Mouse (Mus musculus) kidney, adult 2 months (tissue): ENCODE measurements around the gene Fbxo46. TPM values are rescaled to one million over a fixed set of nuclear protein-coding genes. Genes with fewer than 3 reads are reported as not detected.

Source experiments
- DNase-seq: peaks from one replicate; pipeline ENCODE4 v3.0.0; 2021
- H3K27ac ChIP-seq: fragments of 200-500 bp; 2 replicates; pipeline ENCODE4 v1.5.1; 2012; ENCODE audit warnings: low read depth, low read length, control low read depth, inconsistent platforms; ENCODE audit not compliant: insufficient read depth
- H3K27me3 ChIP-seq: fragments of 200-500 bp; replicated peaks from 2 replicates; pipeline ENCODE4 v1.6.1; 2012; ENCODE audit warnings: mild to moderate bottlenecking, moderate library complexity, low read length, inconsistent platforms; ENCODE audit not compliant: control insufficient read depth, insufficient read depth
- H3K36me3 ChIP-seq: fragments of 200-500 bp; 2 replicates; pipeline ENCODE4 v1.6.1; 2012; ENCODE audit warnings: mild to moderate bottlenecking, moderate library complexity, low read length, inconsistent platforms; ENCODE audit not compliant: control insufficient read depth, insufficient read depth
- H3K4me1 ChIP-seq: fragments of 200-500 bp; 2 replicates; pipeline ENCODE4 v1.6.1; 2011; ENCODE audit warnings: low read length; ENCODE audit not compliant: control insufficient read depth, insufficient read depth
- H3K4me3 ChIP-seq: fragments of 200-500 bp; 2 replicates; pipeline ENCODE4 v1.5.1; 2011; ENCODE audit warnings: mild to moderate bottlenecking, low read depth, low read length, control low read depth; ENCODE audit not compliant: insufficient read depth
- CTCF ChIP-seq: fragments of 200-500 bp; conservative IDR thresholded peaks from 2 replicates; pipeline ENCODE4 v1.5.1; 2011; ENCODE audit warnings: low read depth, mild to moderate bottlenecking, control low read depth, low read length, moderate library complexity, mixed read lengths; ENCODE audit not compliant: insufficient read depth, insufficient read length
- POLR2A ChIP-seq: fragments of 200-500 bp; IDR thresholded peaks from one replicate; pipeline ENCODE4 v1.6.1; 2011; ENCODE audit warnings: low read depth, low read length, control low read depth
- WGBS: fragments of 180-500 bp; shearing (Covaris S2); methylation state at CpG from one replicate; pipeline ENCODE4 v1.1.7; 2018; 5-methylcytosine and 5-hydroxymethylcytosine counted together
- polyA plus RNA-seq: library from polyadenylated mRNA; depleted of rRNA; stranded (reverse); fragments of >200 nt; gene quantifications from 2 replicates; pipeline ENCODE4 v1.2.3, GENCODE M21; 2012

The Fbxo46 gene
- polyA plus RNA-seq, 1 experiment, result 9.2 TPM

DNA sequence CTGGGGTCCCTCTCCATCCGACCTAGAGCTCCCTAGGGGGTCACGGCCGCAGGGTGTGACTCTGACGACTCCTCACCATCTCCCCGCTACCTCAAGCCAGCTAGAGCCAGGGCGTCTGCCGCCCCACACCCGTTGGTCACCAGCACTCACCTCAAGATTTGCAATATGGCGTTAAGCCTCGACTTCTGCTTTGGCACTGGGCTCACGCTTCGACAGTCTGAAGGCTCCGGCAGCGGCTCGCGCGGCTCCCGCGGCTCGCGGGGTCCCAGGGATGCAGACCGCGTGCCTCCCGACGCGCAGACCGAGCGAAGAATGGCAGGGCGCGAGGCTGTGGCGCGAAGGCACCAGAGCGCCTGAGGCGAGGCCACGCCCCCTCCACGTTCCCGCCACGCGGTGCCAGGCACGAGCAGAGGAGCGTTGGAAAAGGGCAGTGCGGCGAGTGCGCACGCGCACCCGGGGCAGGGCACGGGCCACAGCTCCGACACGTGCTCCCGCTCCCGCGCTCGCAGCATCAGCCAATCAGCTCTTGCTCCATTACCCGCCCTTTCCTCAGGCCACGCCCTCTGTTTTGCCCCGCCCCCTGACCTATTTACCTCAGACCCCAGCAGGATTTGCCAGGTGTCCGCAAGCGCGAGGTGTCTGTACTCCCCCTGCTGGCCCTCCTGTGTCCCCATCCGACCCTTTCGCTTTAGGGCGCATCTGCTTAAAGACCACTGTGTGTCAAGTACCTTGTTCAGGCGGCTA lies 1.5 kb upstream of the Fbxo46 start, which contains the start of gene Gm4969:
Gene Gm4969, minus strand, starts transcription at position 341 of the 744 bp plus-strand sequence.
- no peaks in the 10 kb centered on the region for H3K27me3 ChIP-seq
- peak; percentile 68 for DNase-seq
- no peak within 1 kb of the TSS for H3K27ac ChIP-seq
- no peaks in the 10 kb centered on the region for H3K36me3 ChIP-seq
- WGBS, result 24% methylated on average over 64 of the region's 64 CpGs
- TF ChIP-seq POLR2A, result no peak
- TF ChIP-seq CTCF, result 0 out of 2 replicates have a peak, but pooled peaks have one; percentile 9
- no peak within 1 kb of the TSS for H3K4me3 ChIP-seq
- H3K4me1 ChIP-seq, result peaks cover 18% of the 10 kb centered on the region

DNA sequence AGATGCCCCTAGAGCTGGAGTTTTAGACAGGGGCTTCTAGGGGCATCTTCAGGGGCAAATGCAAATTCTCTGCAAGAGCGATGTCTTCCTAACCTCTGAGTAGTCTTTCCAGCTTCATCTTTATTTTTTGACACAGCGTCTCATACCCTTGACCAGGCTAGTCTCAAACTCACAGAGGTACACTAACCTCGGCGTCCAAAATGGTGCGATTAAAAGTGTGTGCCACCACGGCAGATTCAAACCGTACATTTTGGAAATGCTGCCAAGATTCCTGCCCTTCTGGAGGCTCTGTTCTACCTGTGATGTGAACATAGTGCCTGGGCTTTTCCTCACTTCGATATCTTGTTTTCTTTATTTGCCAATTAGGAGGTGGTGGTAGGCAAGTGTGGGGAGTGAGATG lies 576 bp upstream of the Fbxo46 start:
- peaks cover 21% of the 10 kb centered on the region for H3K4me1 ChIP-seq
- no peak overlapping the region for H3K27ac ChIP-seq
- no peak for DNase-seq
- no peaks in the 10 kb centered on the region for H3K36me3 ChIP-seq
- WGBS, result 95% methylated on average over 8 of the region's 8 CpGs
- no peaks in the 10 kb centered on the region for H3K27me3 ChIP-seq
- no peak for TF ChIP-seq POLR2A
- TF ChIP-seq CTCF, result no peak
- no peak overlapping the region for H3K4me3 ChIP-seq

DNA sequence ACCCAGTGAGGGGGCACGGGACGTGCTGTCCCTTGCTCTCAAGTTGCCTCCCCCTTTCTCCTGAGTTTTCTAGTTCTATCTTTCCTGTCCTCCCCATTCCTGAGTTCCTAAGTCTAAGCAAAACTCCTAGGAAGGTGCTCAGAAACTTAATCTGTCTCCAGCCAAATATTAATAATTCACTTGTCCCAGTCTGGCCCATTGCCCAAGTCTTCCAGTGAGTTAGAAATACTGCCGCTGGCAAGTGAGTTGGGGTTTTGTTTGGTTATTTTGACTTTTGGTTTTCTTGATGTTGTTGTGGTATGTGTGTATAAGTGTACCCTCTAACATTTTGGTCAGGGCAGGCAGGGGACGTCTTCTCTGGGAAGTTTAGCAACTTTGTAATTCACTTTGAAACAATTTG lies 2.0 kb downstream of the Fbxo46 start:
- 42% methylated on average over 4 of the region's 4 CpGs for WGBS
- H3K4me3 ChIP-seq, result 0 out of 2 replicates have a peak overlapping the region, but pooled peaks have one; percentile 0
- no peaks in the 10 kb centered on the region for H3K36me3 ChIP-seq
- no peak for TF ChIP-seq POLR2A
- no peak for TF ChIP-seq CTCF
- H3K27ac ChIP-seq, result peak overlapping the region; percentile 78
- peaks cover 26% of the 10 kb centered on the region for H3K4me1 ChIP-seq
- peak; percentile 89 for DNase-seq
- no peaks in the 10 kb centered on the region for H3K27me3 ChIP-seq

DNA sequence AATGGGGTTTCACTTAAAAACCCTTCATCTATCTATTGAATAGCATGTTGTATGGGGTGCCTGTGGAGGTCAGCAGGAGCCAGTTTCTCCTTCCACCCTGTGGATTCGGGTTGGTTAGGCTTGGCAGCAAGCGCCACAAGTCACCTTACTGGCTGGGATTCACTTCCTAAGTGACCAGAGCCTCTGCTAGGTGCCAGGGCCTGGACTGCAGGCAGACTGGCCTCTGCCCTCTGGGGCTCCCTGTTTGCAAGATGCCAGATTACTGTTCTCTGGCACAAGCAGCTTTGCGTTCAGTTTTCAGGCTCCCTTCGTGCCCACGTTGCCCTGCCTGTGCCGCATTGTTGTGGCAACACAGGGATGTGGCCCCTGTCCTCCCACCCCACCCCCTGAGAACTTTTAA lies 5.1 kb downstream of the Fbxo46 start:
- 39% methylated on average over 6 of the region's 6 CpGs for WGBS
- H3K27me3 ChIP-seq, result no peaks in the 10 kb centered on the region

DNA sequence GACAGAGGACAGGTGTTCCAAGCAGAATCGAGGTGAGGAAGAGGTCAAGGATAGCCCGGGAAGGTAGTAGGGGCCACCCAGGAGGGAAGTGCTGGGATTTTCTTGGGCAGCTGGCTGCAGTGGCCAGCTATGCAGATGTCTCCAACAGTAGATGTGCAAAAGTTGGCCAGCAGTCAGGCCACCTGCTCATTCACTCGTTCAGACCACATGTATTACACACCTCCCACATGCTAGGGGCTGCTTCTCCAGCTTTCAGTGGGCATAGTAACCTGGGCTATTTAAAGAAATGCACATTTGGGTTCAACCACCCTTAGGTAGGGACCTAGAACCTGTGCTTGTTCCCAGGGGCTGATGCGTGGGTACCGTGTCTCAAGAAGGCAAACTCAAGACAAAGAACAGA lies 8.1 kb downstream of the Fbxo46 start:
- 77% methylated on average over 5 of the region's 5 CpGs for WGBS
- H3K27me3 ChIP-seq, result no peaks in the 10 kb centered on the region
- DNase-seq, result no peak
- H3K4me3 ChIP-seq, result no peak overlapping the region
- no peak overlapping the region for H3K27ac ChIP-seq
- H3K36me3 ChIP-seq, result no peaks in the 10 kb centered on the region
- TF ChIP-seq POLR2A (no peak), CTCF (no peak)
- peaks cover 15% of the 10 kb centered on the region; the same call in 1 of the 2 replicates for H3K4me1 ChIP-seq

More for the DNA sequence above, 5.1 kb downstream of the Fbxo46 start:
- H3K36me3 ChIP-seq, result no peaks in the 10 kb centered on the region
- H3K4me1 ChIP-seq, result peaks cover 26% of the 10 kb centered on the region
- no peak overlapping the region for H3K27ac ChIP-seq
- TF ChIP-seq POLR2A (no peak), CTCF (no peak)
- no peak overlapping the region for H3K4me3 ChIP-seq
- DNase-seq, result peak; percentile 75

DNA sequence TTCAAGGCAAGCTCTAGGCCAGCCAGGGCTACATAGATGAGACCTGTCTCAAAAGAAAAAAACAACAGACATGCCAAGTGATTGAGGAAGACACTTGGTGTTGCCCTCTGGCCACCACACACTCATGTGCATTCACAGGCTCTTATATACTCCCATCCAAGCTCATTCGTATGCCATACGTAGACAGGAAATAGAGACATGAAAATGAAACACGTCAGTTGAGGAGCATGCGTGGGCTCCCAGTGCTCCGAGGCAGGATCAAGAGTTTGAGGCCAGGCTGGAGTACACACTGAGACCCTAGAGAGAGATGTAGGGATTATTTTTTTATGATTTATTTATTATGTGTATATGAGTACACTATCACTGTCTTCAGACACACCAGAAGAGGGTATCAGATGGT lies 9.7 kb downstream of the Fbxo46 start:
- Histone ChIP-seq H3K27ac (no peak overlapping the region), H3K36me3 (no peaks in the 10 kb centered on the region), H3K27me3 (no peaks in the 10 kb centered on the region), H3K4me3 (no peak overlapping the region), H3K4me1 (peaks cover 9% of the 10 kb centered on the region; the same call in 1 of the 2 replicates)
- TF ChIP-seq CTCF, result no peak
- TF ChIP-seq POLR2A, result no peak
- DNase-seq, result no peak
- 91% methylated on average over 5 of the region's 5 CpGs for WGBS

DNA sequence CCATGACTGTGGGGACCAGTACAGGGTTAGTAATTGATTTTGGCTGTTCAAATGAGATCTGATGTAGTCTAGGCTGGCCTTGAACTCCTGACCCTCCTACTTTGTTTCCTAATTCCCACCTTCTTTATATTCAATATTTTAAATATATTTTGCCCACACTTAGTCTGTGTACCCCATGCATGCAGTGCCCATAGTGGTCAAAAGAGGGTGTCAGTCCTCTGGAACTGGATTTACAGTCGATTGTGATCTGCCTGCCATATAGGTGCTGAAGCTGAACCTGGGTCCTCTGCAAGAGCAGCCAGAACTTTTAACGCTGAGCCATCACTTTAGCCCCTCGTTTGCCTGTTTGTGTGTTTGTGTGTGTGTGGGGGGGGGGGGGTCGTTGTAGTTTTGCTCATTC lies 11.0 kb downstream of the Fbxo46 start:
- no peaks in the 10 kb centered on the region for H3K27me3 ChIP-seq
- peaks cover 7% of the 10 kb centered on the region; the same call in 1 of the 2 replicates for H3K4me1 ChIP-seq
- no peak for DNase-seq
- TF ChIP-seq POLR2A (no peak), CTCF (0 out of 2 replicates have a peak, but pooled peaks have one; percentile 3)
- H3K27ac ChIP-seq, result peak overlapping the region; percentile 91; the same call in 1 of the 2 replicates
- H3K36me3 ChIP-seq, result no peaks in the 10 kb centered on the region
- 19% methylated on average over 4 of the region's 4 CpGs for WGBS
- no peak overlapping the region for H3K4me3 ChIP-seq
